Mouse (Mus musculus): ENCODE results near the gene Trim29.

DNA sequence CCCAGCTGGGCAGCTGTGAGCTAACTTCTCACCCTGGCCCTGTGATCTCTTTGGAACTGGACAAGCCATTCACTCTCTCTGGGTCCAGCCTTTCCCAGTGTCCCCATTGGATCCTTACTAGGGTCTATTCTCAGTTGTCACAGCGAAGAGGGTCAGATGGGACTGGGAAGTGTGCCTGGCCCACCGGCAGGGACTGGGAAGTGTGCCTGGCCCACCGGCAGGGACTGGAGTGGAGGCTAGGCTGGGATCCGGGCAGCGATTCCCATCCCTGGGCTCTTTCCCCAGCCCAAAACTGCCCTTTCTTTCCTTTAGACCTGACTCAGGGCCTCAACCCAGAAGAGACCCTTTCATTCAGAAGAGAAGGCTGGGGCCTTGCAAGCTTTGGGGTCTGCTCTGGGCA, 27.4 kb downstream of the Trim29 start:
- TF ChIP-seq CTCF (IDR thresholded peaks at IDR 0.05), result no peak
- no peak for TF ChIP-seq EP300 (IDR thresholded peaks at IDR 0.05; ENCODE audit: insufficient read depth, low read depth, low read length)
- no peak for TF ChIP-seq POLR2A (IDR thresholded peaks at IDR 0.05; ENCODE audit: insufficient read depth, low read depth, low read length)

Measured in heart, adult 2 months (tissue).